Comparison of ENCODE assay signal across 8 mouse cellular contexts in genomic region chr7:110121516-110122288, GRCm38 (mm10). TPM values are rescaled to one million over a fixed set of nuclear protein-coding genes. Genes with fewer than 3 reads are reported as not detected.
DNase-seq lines count a peak whose midpoint lies in the region; ATAC-seq and TF ChIP-seq lines count a peak whose summit lies in the region.

Gene Wee1 (plus strand): TSS chr7:110122046.

- peak within 1 kb of the TSS; percentile 76 for H3K4me2 ChIP-seq in heart, embryonic 12.5 days
- peak within 1 kb of the TSS; percentile 69 for H3K4me2 ChIP-seq in kidney, postnatal 0 days (ENCODE audit: low read length)
- peak within 1 kb of the TSS; percentile 84 for H3K4me2 ChIP-seq in liver, embryonic 11.5 days
- peak within 1 kb of the TSS; percentile 63 for H3K4me2 ChIP-seq in stomach, embryonic 14.5 days (replicated peaks; ENCODE audit: low read depth, low read length)

- WGBS in heart, embryonic 12.5 days, result under 1% methylated on average over 79 of the region's 81 CpGs
- under 1% methylated on average over 77 of the region's 81 CpGs for WGBS in kidney, postnatal 0 days
- under 1% methylated on average over 80 of the region's 81 CpGs for WGBS in liver, embryonic 11.5 days
- WGBS in stomach, embryonic 14.5 days, result under 1% methylated on average over 81 of the region's 81 CpGs

- peaks cover 34% of the 10 kb centered on the region for H3K4me1 ChIP-seq in heart, embryonic 12.5 days (replicated peaks)
- 0 out of 2 replicates have a peak, but pooled peaks cover 6% of the 10 kb centered on the region for H3K4me1 ChIP-seq in kidney, postnatal 0 days (replicated peaks; ENCODE audit: insufficient read depth, low read length)
- H3K4me1 ChIP-seq in liver, embryonic 11.5 days (replicated peaks; ENCODE audit: control insufficient read depth, insufficient read depth, low read length), result peaks cover 14% of the 10 kb centered on the region; the same call in 1 of the 2 replicates
- H3K4me1 ChIP-seq in stomach, embryonic 14.5 days (ENCODE audit: control insufficient read depth, insufficient read depth, low read length), result 0 out of 2 replicates have a peak, but pooled peaks cover 6% of the 10 kb centered on the region

- peak; percentile 97 to 98 for DNase-seq in B cell, adult 2 months
- DNase-seq in brain, adult 2 months (ENCODE audit: low read depth, low spot score), result peak; percentile 98
- peak; percentile 98 for DNase-seq in kidney, postnatal 0 days (ENCODE audit: low spot score)
- DNase-seq in liver, embryonic 11.5 days (ENCODE audit: low spot score), result peak; percentile 99
- peak; percentile 97 for DNase-seq in naive thymus-derived CD4-positive, alpha-beta T cell, adult 2 months (ENCODE audit: low read depth)

- peak; percentile 90 for ATAC-seq in erythroblast, adult 5-6 weeks (replicated peaks; ENCODE audit: low FRiP score, poor library complexity, severe bottlenecking)
- ATAC-seq in heart, embryonic 12.5 days (ENCODE audit: insufficient number of reproducible peaks, low FRiP score), result peak; percentile 98
- ATAC-seq in kidney, postnatal 0 days (replicated peaks; ENCODE audit: low FRiP score, low read depth), result peak; percentile 99
- ATAC-seq in liver, embryonic 11.5 days (replicated peaks; ENCODE audit: low FRiP score), result peak; percentile 97
- ATAC-seq in stomach, embryonic 14.5 days (ENCODE audit: insufficient number of reproducible peaks, insufficient read depth, low FRiP score, low read depth), result peak; percentile 98

- TF ChIP-seq CTCF in kidney, postnatal 0 days (IDR thresholded peaks at IDR 0.05; ENCODE audit: low read depth), result 0 out of 2 replicates have a peak, but pooled peaks have one; percentile 6

- H3K36me3 ChIP-seq in heart, embryonic 12.5 days, result peaks cover 6% of the 10 kb centered on the region; the same call in 1 of the 2 replicates
- H3K36me3 ChIP-seq in kidney, postnatal 0 days (ENCODE audit: insufficient read depth, low read length), result no peaks in the 10 kb centered on the region
- H3K36me3 ChIP-seq in liver, embryonic 11.5 days (ENCODE audit: control insufficient read depth, insufficient read depth, low read length), result peaks cover 2% of the 10 kb centered on the region
- 0 out of 2 replicates have a peak, but pooled peaks cover 5% of the 10 kb centered on the region for H3K36me3 ChIP-seq in stomach, embryonic 14.5 days (ENCODE audit: control insufficient read depth, insufficient read depth, low read length)

- peak within 1 kb of the TSS; percentile 93 for H3K4me3 ChIP-seq in heart, embryonic 12.5 days
- peak within 1 kb of the TSS; percentile 93 for H3K4me3 ChIP-seq in kidney, postnatal 0 days (replicated peaks; ENCODE audit: low read depth, low read length)
- peak within 1 kb of the TSS; percentile 99 for H3K4me3 ChIP-seq in liver, embryonic 11.5 days (ENCODE audit: low read depth, low read length)
- H3K4me3 ChIP-seq in stomach, embryonic 14.5 days (ENCODE audit: low read depth, low read length), result peak within 1 kb of the TSS; percentile 97

- peak within 1 kb of the TSS; percentile 98 for H3K9ac ChIP-seq in heart, embryonic 12.5 days
- peak within 1 kb of the TSS; percentile 87 for H3K9ac ChIP-seq in kidney, postnatal 0 days (ENCODE audit: low read depth, low read length)
- peak within 1 kb of the TSS; percentile 97 for H3K9ac ChIP-seq in liver, embryonic 11.5 days (ENCODE audit: low read depth, low read length)
- peak within 1 kb of the TSS; percentile 81 for H3K9ac ChIP-seq in stomach, embryonic 14.5 days (replicated peaks; ENCODE audit: low read depth, low read length)

- H3K9me3 ChIP-seq in heart, embryonic 12.5 days (replicated peaks), result no peaks in the 10 kb centered on the region
- no peaks in the 10 kb centered on the region for H3K9me3 ChIP-seq in kidney, postnatal 0 days (replicated peaks; ENCODE audit: low read length)
- no peaks in the 10 kb centered on the region for H3K9me3 ChIP-seq in liver, embryonic 11.5 days (ENCODE audit: control insufficient read depth, low read length)
- H3K9me3 ChIP-seq in stomach, embryonic 14.5 days (ENCODE audit: control insufficient read depth, low read depth, low read length), result no peaks in the 10 kb centered on the region

- H3K27ac ChIP-seq in heart, embryonic 12.5 days (ENCODE audit: poor library complexity, severe bottlenecking), result peak within 1 kb of the TSS; percentile 97
- H3K27ac ChIP-seq in kidney, postnatal 0 days, result peak within 1 kb of the TSS; percentile 93
- peak within 1 kb of the TSS; percentile 96 for H3K27ac ChIP-seq in liver, embryonic 11.5 days (ENCODE audit: low read depth, low read length)
- H3K27ac ChIP-seq in stomach, embryonic 14.5 days (ENCODE audit: low read length), result peak within 1 kb of the TSS; percentile 95

- H3K27me3 ChIP-seq in heart, embryonic 12.5 days (replicated peaks), result no peaks in the 10 kb centered on the region
- no peaks in the 10 kb centered on the region for H3K27me3 ChIP-seq in kidney, postnatal 0 days (ENCODE audit: insufficient read depth, low read length)
- H3K27me3 ChIP-seq in liver, embryonic 11.5 days (replicated peaks; ENCODE audit: control insufficient read depth, insufficient read depth, low read length), result no peaks in the 10 kb centered on the region
- H3K27me3 ChIP-seq in stomach, embryonic 14.5 days (ENCODE audit: control insufficient read depth, insufficient read depth, low read length), result no peaks in the 10 kb centered on the region

RNA-seq across cellular contexts. Expression of gene Wee1, which starts in this region (rescaled TPM):
- total RNA-seq in erythroblast, adult 5-6 weeks (2015; ENCODE audit: low replicate concordance), result 8.5 and 21.9 TPM in 2 replicates
- 6.8 and 9.5 TPM in 2 replicates for total RNA-seq in erythroblast, adult 5-6 weeks (2017; ENCODE audit: low replicate concordance)
- polyA plus RNA-seq in heart, embryonic 12.5 days (2016; fragmentation: Nextera tagmentation; extraction: Ambion mirVana), result 38.1 and 38.6 TPM in 2 replicates
- polyA plus RNA-seq in kidney, postnatal 0 days (2015; fragmentation: Nextera tagmentation; extraction: Ambion mirVana), result 15.4 and 16.9 TPM in 2 replicates
- polyA plus RNA-seq in liver, embryonic 11.5 days (2014; fragmentation: Nextera tagmentation; extraction: Ambion mirVana), result 26.5 and 28.0 TPM in 2 replicates
- polyA plus RNA-seq in stomach, embryonic 14.5 days (2014; fragmentation: Nextera tagmentation; extraction: Ambion mirVana), result 38.7 and 41.2 TPM in 2 replicates

Comparison
In these comparisons a context has a peak if more than half of its experiments do, and no peak if none do; other contexts are left out.
1. Peak in every context shown above with its lines: DNase-seq, ATAC-seq, H3K4me3 ChIP-seq and H3K27ac ChIP-seq.